Comparison of ENCODE assay signal across 8 mouse cellular contexts in genomic region chr5:21645439-21646132, GRCm38 (mm10). TPM values are rescaled to one million over a fixed set of nuclear protein-coding genes. Genes with fewer than 3 reads are reported as not detected.
DNase-seq lines count a peak whose midpoint lies in the region; ATAC-seq and TF ChIP-seq lines count a peak whose summit lies in the region.

Gene Fbxl13, minus strand, starts transcription at chr5:21645634.
Gene Armc10, plus strand, starts transcription at chr5:21645813.

- DNase-seq in gastrocnemius, adult 8-10 months (ENCODE audit: low spot score in 2 of 2), result peak; percentile 67 to 76
- DNase-seq in induced T-regulatory cell, adult 2 months (ENCODE audit: low read depth), result peak; percentile 95
- peak; percentile 86 to 94 for DNase-seq in left cerebral cortex, adult 9 months (ENCODE audit: low spot score in 2 of 2)
- peak; percentile 86 for DNase-seq in right cerebral cortex, postnatal 14 days
- peak; percentile 77 to 84 for DNase-seq in urinary bladder, postnatal 36 days (ENCODE audit: low spot score in 2 of 2)

- H3K27ac ChIP-seq in cortical plate, adult 2 months (ENCODE audit: insufficient read depth, low read length), result peak within 1 kb of the TSS; percentile 62

- no peak for TF ChIP-seq CTCF in cortical plate, adult 2 months (IDR thresholded peaks at IDR 0.05; ENCODE audit: extremely low read depth, insufficient read depth, low read length)

- H3K4me3 ChIP-seq in cortical plate, adult 2 months (ENCODE audit: insufficient read depth, low read length), result peak within 1 kb of the TSS; percentile 37

- peak; percentile 95 for ATAC-seq in activated CD4-positive, CD25-positive, alpha-beta regulatory T cell, adult 4 months
- peak; percentile 88 for ATAC-seq in megakaryocyte progenitor cell, adult 5-6 weeks (replicated peaks; ENCODE audit: poor library complexity)

- TF ChIP-seq POLR2A in cortical plate, adult 2 months (IDR thresholded peaks at IDR 0.05; ENCODE audit: extremely low read depth, insufficient read depth, low read length), result peak; percentile 70; the same call in 1 of the 2 replicates

- H3K4me1 ChIP-seq in cortical plate, adult 2 months (ENCODE audit: control insufficient read depth, insufficient read depth, low read length), result no peaks in the 10 kb centered on the region; the same call in 1 of the 2 replicates

RNA-seq across cellular contexts. Expression of gene Fbxl13, which starts in this region (rescaled TPM):
- polyA plus RNA-seq in activated CD4-positive, CD25-positive, alpha-beta regulatory T cell, adult 4 months (2017; shearing (Covaris generic)), result not detected
- polyA plus RNA-seq in cortical plate, adult 2 months (2012; rRNA removed), result 0.28 and 0.48 TPM in 2 replicates
- not detected for total RNA-seq in gastrocnemius, adult 8-10 months (2022)
- total RNA-seq in megakaryocyte progenitor cell, adult 5-6 weeks (2015), result 0.12 and 0.44 TPM in 2 replicates
- not detected in 2 replicates for total RNA-seq in megakaryocyte progenitor cell, adult 5-6 weeks (2017)

RNA-seq across cellular contexts. Expression of gene Armc10, which starts in this region (rescaled TPM):
- polyA plus RNA-seq in activated CD4-positive, CD25-positive, alpha-beta regulatory T cell, adult 4 months (2017; shearing (Covaris generic)), result 10 to 100 TPM; 32.4 to 36.9 TPM
- 25.7 and 26.0 TPM in 2 replicates for polyA plus RNA-seq in cortical plate, adult 2 months (2012; rRNA removed)
- 1 to 10 TPM; 3.5 to 4.2 (median 3.9) TPM for total RNA-seq in gastrocnemius, adult 8-10 months (2022)
- total RNA-seq in megakaryocyte progenitor cell, adult 5-6 weeks (2015), result 51.9 and 52.8 TPM in 2 replicates
- 50.8 and 59.1 TPM in 2 replicates for total RNA-seq in megakaryocyte progenitor cell, adult 5-6 weeks (2017)

Comparison
In these comparisons a context has a peak if more than half of its experiments do, and no peak if none do; other contexts are left out.
1. Peak in every context shown above with its lines: DNase-seq, ATAC-seq, H3K4me3 ChIP-seq and H3K27ac ChIP-seq.
2. RNA of gene Armc10 (total RNA-seq): 50.8 to 59.1 TPM in megakaryocyte progenitor cell, adult 5-6 weeks; 3.5 to 4.2 TPM in gastrocnemius, adult 8-10 months; every median in the first group is over 4 times any median in the second.